Mouse (Mus musculus): ENCODE results near the gene Bcl2l15. TPM values are rescaled to one million over a fixed set of nuclear protein-coding genes. Genes with fewer than 3 reads are reported as not detected.
A peak's percentile ranks its signal among the peaks of the same experiment; 100 is the strongest.

Gene Bcl2l15
- total RNA-seq, 2 experiments from 2014 or later: 0.36 to 0.66 TPM

DNA sequence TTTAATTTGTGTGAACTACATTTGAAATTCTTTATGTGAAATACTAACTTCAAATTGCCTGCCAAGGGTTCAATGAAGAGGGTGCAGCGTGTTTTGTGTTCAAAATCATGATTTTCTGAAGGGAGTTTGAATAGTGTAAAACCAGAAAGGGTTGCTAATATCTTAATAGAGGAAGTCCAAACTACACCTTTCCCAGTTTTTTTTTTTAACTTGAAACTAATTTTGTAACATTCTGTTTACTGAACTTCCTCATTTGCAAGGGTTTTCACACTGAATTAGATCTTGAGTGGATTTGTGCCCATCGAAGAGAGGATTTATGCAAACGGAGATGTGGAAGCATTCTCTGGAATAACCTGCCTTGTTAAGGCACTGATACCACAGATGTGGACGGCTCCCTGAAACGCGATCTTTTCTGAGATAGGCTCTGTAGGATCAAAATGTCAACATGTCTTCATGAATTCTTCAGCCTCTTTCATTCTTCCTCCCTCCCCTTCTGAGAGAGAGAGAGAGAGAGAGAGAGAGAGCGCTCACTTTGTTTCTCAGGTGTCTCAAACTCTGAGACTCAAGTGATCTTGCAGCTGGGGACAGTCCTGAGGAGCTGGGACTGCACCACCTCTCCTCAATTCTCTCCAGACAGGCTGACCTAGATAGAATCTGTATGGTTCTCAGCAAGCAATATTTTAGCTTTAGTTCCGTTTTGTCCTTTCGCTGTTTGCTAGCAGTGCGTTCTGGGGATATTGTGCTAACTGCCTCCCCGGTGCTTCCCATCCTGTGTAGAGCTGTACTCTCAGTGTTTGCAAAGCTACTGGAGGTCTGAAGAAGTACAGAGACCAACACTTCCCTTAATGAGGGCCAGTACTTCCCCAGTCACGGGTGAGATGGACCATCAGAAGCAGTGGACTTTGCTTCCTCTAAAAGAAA, 26.7 kb downstream of the Bcl2l15 start, which contains the start of gene Ptpn22:
Ptpn22 (plus strand) TSS at position 915 of the 921 bp plus-strand sequence.
- DNase-seq (ENCODE audit: low spot score in 2 of 2): peak in 1 of 2 experiments; percentile 6
- intact Hi-C loops (cut with DNase I): no loop called here

DNA sequence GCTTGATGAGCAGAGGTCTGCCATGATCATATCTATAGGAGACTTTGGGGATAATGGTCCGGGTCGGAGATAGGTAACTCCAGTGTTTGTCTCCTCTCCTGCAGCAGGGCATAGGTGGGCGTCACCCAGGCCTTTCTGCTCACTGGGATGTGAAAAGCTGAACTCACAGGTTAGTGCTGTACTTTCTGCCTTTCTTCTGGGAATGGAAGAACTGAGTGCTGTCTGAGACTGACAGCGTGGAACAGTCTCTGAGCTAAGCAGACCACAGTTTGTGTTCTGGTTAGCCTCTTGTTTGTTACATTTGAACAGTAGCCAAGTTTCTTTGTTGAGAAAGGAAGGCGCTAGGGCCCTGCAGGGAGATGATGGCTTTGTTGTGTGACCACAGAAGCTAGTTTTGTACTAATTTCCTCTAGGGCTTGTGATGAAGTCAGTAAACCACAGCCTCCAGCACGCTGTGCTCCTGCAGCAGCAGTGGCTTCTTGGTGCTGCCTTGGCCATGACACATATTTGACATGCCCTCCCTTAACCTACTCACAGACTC, 27.5 kb downstream of the Bcl2l15 start:
- intact Hi-C loops (cut with DNase I): no loop called here
- peak; percentile 5 to 13 for DNase-seq (ENCODE audit: low spot score in 2 of 2)

DNA sequence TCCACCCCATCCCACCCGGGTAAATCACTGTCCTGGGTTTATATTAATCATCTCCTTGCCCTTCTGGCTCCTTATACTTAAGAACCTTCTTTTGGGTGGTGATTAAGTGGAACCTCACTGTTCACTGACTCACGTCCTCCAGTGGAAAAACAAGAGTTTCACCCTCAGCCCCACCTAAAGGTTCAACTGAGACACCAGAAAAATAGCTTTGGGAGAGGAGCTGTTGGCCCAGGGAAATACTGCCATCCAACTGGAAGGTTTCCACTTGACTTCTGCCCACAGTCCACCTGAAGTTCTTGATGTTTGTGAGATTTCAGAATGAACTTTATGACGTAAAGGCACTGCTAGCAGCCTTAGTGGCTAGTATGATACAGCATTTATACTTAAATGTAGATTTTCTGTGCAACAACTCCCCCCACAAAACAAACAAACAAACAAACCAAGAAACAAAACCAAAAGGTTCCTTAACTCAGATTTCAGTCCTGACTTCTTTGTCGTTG, 30.4 kb downstream of the Bcl2l15 start:
- no peak for DNase-seq (ENCODE audit: low spot score in 2 of 2)
- intact Hi-C loops (cut with DNase I): no loop called here

DNA sequence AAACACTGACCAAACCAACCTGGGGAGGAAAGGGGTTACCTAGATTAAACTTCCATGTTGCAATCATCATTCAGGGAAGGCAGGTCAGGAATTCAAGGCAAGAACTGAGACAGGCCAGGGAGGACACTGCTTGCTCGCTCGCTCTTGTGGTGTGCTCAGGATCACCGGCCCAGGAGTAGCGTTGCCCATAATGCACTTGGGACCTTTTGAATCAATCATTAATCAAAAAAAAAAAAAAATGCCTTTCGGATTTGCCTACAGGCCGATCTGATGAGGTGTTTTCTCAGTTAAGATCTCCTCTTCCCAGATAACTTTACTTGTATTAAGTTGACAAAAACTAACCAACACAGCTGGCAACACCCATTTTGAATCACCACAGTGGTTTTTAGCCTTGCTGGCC, 31.8 kb downstream of the Bcl2l15 start:
- intact Hi-C loops (cut with DNase I): no loop called here
- DNase-seq (ENCODE audit: low spot score in 2 of 2): no peak

DNA sequence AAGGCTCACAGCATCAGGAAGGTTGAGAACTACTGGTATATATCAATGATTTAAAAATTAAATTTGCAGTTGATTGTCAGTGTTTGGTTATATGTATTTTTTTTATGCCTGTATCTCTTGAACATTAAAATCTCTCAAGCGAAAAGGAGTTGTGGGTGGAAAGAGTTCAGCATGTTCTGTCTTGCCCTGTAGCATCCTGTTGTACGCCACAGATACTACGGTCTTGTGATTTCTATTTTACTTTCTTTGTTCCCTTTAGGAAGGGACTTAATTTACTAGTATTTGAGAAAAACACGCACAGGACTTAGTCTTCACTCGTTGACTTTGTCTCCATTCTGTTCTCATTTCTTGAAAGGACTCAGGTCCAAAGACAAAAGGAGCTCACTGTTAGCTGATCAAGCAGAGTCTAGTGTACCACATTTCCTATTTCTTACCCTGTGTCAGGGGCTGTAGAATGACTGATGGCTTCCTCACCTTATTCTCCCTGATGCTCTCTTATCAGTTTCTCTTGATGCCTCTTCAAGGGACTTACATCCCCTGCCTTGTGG, 35.1 kb downstream of the Bcl2l15 start:
- DNase-seq (ENCODE audit: low spot score in 2 of 2): no peak
- intact Hi-C loops (cut with DNase I): no loop called here

DNA sequence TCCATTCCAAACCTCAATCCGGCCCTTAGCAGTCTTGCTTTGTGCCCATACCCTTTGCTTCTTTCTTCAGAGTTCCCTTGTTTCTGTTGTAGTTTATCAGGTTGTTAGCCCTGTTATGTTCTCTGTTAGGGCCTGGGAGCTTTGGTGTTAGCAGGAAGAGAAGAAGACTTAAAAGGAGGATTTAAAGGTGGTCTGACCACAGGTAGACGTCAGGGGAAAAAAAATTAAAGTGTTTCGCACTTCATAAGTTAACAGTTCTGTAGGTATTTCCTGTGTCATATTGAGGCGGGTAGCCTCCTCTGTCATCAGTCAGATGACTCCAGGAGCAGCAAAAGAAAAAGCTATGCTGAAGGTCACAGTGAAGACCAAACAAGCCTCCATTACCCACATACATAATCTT, 35.6 kb downstream of the Bcl2l15 start:
- intact Hi-C loops (cut with DNase I): no loop called here
- no peak for DNase-seq (ENCODE audit: low spot score in 2 of 2)

DNA sequence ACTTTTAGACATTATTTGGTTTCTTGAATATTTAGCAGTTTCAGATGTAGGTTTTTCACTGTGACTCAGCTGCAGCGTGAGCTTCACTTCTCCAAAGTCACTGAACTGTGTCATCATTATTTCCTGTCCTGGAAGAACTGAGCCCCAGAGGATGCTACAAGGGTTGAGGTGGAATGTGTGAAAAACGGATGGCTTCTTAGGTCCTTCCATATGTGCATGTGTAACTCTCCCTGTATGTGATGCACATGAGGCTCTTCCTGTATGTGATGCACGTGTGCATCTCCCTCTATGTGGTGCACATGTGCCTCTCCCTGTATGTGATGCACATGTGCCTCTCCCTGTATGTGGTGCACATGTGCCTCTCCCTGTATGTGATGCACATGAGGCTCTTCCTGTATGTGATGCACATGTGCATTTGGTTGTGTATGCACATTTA, 40.3 kb downstream of the Bcl2l15 start:
- DNase-seq (ENCODE audit: low spot score in 2 of 2): no peak
- intact Hi-C loops (cut with DNase I): no loop called here

DNA sequence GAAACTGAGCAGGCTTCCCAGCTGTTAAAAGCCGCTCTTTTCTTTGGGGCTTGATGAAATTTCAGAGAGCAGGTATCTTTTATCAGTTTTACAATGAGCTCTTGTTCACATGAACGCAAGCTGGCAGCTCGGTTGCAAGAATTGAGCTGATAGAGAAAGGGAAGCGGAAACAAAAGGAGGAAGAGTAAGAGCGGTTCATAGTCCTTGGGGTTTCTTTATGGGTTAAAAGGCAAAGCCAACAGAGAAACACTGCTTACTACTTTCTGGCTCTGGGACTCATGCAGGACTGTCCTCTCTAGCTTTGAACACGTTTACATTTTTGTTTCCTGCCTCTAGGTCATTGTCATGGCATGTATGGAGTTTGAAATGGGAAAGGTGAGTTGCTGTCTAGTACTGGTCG, 41.9 kb downstream of the Bcl2l15 start:
- intact Hi-C loops (cut with DNase I): no loop called here
- no peak for DNase-seq (ENCODE audit: low spot score in 2 of 2)

DNA sequence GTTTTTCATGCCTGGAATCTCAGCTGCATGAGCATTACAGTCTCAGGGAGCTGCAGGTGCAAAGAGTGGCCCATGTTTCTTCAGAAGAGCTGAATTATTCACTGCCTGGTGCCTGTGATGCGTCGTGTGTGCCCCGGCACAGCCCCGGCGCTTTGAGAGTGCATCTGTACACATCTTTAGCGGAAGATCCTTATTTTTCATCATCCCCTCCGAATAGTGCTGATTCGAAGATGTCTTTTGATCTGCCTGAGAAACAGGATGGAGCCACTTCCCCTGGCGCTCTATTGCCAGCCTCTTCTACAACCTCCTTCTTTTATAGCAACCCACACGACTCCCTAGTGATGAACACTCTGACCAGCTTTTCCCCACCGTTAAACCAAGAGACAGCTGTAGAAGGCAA, 53.5 kb downstream of the Bcl2l15 start:
- intact Hi-C loops (cut with DNase I): loop anchor here (5.0 kb wide), 1 partner anchor 69 kb away; no protein-coding TSS in a partner anchor
- DNase-seq (ENCODE audit: low spot score in 2 of 2): no peak

DNA sequence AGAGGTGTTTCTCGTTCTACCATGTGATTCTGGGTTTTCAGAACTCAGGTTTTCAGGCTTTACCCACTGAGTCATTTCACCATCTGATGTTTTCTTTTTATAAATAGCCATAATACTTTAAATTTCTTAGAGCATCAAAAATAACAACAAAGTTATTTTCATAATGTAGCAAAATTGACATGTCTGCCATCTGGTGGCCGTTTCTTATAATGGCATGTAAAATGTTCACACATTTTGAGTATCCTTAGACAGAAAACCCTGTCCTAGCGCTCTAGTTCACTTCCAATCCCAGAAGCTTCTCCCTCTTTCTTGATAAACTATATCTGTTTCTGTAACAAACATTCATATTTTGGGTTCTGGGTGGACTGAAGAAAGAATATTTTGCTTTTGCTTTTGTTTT, 55.2 kb downstream of the Bcl2l15 start:
- DNase-seq (ENCODE audit: low spot score in 2 of 2): peak; percentile 66 to 76
- intact Hi-C loops (cut with DNase I): loop anchor here (5.0 kb wide), 1 partner anchor 70 kb away; no protein-coding TSS in a partner anchor

DNA sequence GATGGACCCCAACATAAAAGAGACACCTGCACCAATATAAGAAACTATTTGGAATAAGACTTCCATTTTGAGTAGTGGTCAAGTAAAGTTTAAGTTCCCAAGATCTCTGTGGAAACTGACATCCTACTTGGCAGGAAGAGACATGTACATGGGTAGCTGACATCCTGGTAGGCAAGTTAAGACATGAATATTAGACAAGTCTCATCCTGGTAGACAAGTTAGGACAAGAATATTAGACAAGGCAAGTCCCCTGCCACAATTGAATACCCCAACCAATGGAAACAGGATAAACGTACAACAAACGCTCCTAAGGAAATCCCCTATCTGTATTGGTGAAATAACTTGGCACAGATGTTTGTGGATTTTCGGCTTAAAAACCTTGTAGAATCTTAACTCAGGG, 61.0 kb downstream of the Bcl2l15 start:
- no peak for DNase-seq (ENCODE audit: low spot score in 2 of 2)
- intact Hi-C loops (cut with DNase I): no loop called here

Other genes with a start within 250 kb of the Bcl2l15 start
- 1 to 10 TPM in 1 of 2 experiments, not detected in 1; 1.5 TPM for gene Atg4a-ps, start 186.5 kb upstream of the Bcl2l15 start, total RNA-seq (2021)
- 10 to 100 TPM; 12.2 to 14.2 TPM for gene Olfml3, start 94.6 kb upstream of the Bcl2l15 start, total RNA-seq (2021)
- not detected for gene Gm10964, start 93.2 kb upstream of the Bcl2l15 start, total RNA-seq (2021)
- gene Hipk1, start 41.0 kb upstream of the Bcl2l15 start, total RNA-seq (2021): 10 to 100 TPM; 77.1 to 88.6 TPM
- gene Dclre1b, start 23.2 kb upstream of the Bcl2l15 start, total RNA-seq (2021): 1 to 10 TPM; 5.5 to 7.2 TPM
- 10 to 100 TPM; 12.8 to 13.4 TPM for gene Ap4b1, start 23.1 kb upstream of the Bcl2l15 start, total RNA-seq (2021)
- under 1 TPM in 1 of 2 experiments, not detected in 1; 0.62 TPM for gene Gm43064, start 23.0 kb upstream of the Bcl2l15 start, total RNA-seq (2021)
- gene Ptpn22, start 27.2 kb downstream of the Bcl2l15 start, total RNA-seq (2021): under 1 TPM; 0.89 to 0.92 TPM
- gene Rsbn1, start 81.5 kb downstream of the Bcl2l15 start, total RNA-seq (2021): 10 to 100 TPM; 18.0 to 18.4 TPM
- 10 to 100 TPM; 45.5 to 46.2 TPM for gene Phtf1, start 135.5 kb downstream of the Bcl2l15 start, total RNA-seq (2021)